Mouse (Mus musculus): ENCODE results near the gene Smarca2. TPM values are rescaled to one million over a fixed set of nuclear protein-coding genes. Genes with fewer than 3 reads are reported as not detected.
"Not testable (repeated sequence)": the region's sequence is repeated elsewhere in the genome, so short reads cannot be mapped to it uniquely, and the experiment has no call there.

Gene Smarca2
- polyA plus RNA-seq, 1 experiment from 2014 or later = 45.5 TPM

DNA sequence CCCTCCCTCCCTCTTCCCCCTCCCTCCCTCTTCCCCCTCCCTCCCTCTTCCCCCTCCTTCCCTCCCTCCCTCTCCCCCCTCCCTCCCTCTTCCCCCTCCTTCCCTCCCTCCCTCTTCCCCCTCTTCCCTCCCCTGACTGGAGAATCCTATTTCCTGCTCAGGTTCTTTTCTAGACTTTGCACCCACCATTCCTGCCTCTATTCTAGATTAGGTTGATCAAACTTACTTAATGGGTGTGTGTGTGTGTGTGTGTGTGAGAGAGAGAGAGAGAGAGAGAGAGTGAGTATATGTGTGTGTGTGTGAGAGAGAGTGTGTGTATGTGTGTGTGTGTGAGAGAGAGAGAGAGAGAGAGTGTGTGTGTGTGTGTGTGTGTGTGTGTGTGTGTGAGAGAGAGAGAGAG lies 66.6 kb downstream of the Smarca2 start:
- H3K27me3 ChIP-seq; H3K9ac ChIP-seq; H3K4me1 ChIP-seq; ATAC-seq (replicated peaks; ENCODE audit: low FRiP score); H3K4me3 ChIP-seq (replicated peaks); H3K4me2 ChIP-seq; H3K9me3 ChIP-seq (replicated peaks); H3K27ac ChIP-seq: not testable (repeated sequence)
- H3K36me3 ChIP-seq = peaks cover 11% of the 10 kb centered on the region

DNA sequence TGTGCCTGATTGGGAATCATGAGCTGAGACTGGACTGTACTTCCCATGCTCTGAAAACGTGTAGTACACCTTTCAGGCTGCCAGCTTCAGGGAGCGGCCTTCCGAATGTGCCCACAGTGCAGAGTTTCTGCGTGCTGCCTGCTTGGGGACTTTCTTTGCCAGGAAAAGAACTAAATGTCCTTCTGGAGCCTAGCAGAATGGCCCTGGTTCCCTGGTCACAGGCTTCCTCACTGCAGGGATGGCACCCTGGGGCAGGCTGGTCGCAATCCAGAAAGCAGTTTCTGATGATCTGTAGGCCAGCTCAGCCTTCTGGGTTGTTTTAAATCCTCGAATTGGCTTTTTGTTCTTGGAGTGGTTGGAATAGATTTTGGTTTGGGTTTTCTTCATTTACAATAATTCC lies 71.1 kb downstream of the Smarca2 start:
- peaks cover 18% of the 10 kb centered on the region for H3K36me3 ChIP-seq
- no peaks in the 10 kb centered on the region for H3K27me3 ChIP-seq
- H3K9ac ChIP-seq = no peak overlapping the region
- H3K9me3 ChIP-seq (replicated peaks) = no peaks in the 10 kb centered on the region
- WGBS = 62% methylated on average over 6 of the region's 6 CpGs
- H3K27ac ChIP-seq = no peak overlapping the region
- H3K4me2 ChIP-seq = no peak overlapping the region
- ATAC-seq (replicated peaks; ENCODE audit: low FRiP score) = no peak
- H3K4me1 ChIP-seq = no peaks in the 10 kb centered on the region
- H3K4me3 ChIP-seq (replicated peaks) = no peak overlapping the region

DNA sequence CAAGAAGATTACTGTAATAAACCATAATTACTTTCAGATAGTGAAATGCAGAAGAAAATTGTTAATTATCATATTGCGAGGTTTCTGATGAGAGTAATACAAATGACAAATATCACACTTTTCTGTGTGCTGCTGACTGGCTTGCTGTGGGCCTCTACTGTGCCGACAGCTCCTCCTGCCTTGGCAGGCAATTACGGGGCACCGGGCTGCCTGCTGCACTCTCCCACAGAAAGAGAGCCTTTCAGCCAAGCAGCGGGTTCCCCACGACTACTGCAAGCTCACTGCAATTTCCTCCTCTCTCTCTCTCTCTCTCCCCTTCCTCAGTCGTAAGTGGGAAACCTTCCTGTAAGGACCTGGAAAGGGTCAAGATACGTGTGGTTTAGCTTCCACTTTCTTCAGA lies 73.7 kb downstream of the Smarca2 start:
- no peaks in the 10 kb centered on the region for H3K27me3 ChIP-seq
- 33% methylated on average over 8 of the region's 8 CpGs for WGBS
- peaks cover 28% of the 10 kb centered on the region for H3K36me3 ChIP-seq
- H3K4me1 ChIP-seq = no peaks in the 10 kb centered on the region
- no peak for ATAC-seq (replicated peaks; ENCODE audit: low FRiP score)
- H3K4me3 ChIP-seq (replicated peaks) = no peak overlapping the region
- H3K27ac ChIP-seq = no peak overlapping the region
- no peaks in the 10 kb centered on the region for H3K9me3 ChIP-seq (replicated peaks)
- no peak overlapping the region for H3K4me2 ChIP-seq
- H3K9ac ChIP-seq = no peak overlapping the region

DNA sequence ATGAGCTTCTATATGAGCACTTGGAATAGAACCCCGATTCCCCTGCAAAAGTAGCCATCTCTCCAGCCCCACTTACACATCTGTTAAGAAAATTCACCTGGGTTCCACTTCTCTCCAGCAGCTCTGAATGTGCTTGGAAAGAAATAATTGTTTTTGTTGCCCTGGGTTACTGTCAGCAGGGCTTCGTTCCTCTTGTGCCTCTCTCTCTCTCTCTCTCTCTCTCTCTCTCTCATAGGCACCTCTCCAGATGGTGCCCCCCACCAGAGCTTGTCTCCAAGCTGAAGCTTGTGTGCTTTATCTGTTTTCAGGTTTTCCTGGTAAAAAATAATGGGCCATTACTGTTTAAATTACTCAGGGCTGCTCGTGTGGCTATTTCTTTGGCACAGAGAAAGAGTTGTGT lies 74.8 kb downstream of the Smarca2 start:
- ATAC-seq (replicated peaks; ENCODE audit: low FRiP score) = no peak
- Histone ChIP-seq H3K9ac (no peak overlapping the region), H3K27me3 (no peaks in the 10 kb centered on the region), H3K9me3 (replicated peaks) (no peaks in the 10 kb centered on the region), H3K27ac (no peak overlapping the region), H3K4me3 (replicated peaks) (no peak overlapping the region), H3K4me2 (no peak overlapping the region), H3K36me3 (peaks cover 29% of the 10 kb centered on the region), H3K4me1 (no peaks in the 10 kb centered on the region)
- WGBS = 58% methylated on average over 3 of the region's 3 CpGs

DNA sequence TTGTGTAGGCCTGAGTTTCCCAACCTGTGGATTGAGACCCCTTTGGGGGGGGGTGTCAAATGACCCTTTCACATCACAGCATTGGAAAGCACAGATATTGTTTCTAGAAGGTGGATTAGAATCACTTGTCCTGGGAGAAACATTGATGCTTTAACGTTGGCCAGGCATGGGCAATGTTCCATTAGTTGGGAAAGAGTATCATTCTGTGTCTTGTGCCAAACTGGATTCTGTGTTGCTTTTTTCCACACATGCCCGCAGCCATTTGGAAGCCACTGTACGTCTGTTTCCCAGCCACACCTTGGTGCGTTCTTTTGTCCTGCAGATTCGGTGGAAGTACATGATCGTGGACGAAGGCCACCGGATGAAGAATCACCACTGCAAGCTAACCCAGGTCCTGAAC lies 76.7 kb downstream of the Smarca2 start:
- WGBS = 97% methylated on average over 8 of the region's 8 CpGs

DNA sequence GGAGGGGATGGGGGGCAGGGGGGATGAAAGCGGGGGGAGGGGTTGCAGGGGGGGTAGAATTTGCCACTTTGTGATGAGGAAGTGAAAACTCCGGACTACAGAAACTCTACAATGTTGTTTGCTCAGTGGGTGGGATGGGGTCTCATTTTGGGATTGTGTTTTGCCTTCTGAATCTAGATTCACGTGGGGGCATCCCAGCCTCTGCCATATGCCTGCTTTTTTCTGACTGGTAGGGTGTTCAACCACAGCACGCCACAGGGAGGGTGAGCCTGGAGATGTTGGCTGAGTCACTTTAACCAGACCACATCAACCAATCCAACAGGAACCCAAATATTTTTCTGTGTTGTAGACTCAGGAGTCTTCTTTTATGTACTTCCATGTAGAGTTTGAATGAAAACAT lies 77.3 kb downstream of the Smarca2 start:
- H3K4me1 ChIP-seq = no peaks in the 10 kb centered on the region
- no peaks in the 10 kb centered on the region for H3K27me3 ChIP-seq
- H3K9ac ChIP-seq = no peak overlapping the region
- no peak overlapping the region for H3K4me3 ChIP-seq (replicated peaks)
- H3K9me3 ChIP-seq (replicated peaks) = no peaks in the 10 kb centered on the region
- no peak overlapping the region for H3K27ac ChIP-seq
- peaks cover 30% of the 10 kb centered on the region for H3K36me3 ChIP-seq
- no peak for ATAC-seq (replicated peaks; ENCODE audit: low FRiP score)
- WGBS = 95% methylated on average over 4 of the region's 4 CpGs
- no peak overlapping the region for H3K4me2 ChIP-seq

More for the DNA sequence above, 76.7 kb downstream of the Smarca2 start:
- no peak overlapping the region for H3K4me3 ChIP-seq (replicated peaks)
- no peaks in the 10 kb centered on the region for H3K4me1 ChIP-seq
- no peak overlapping the region for H3K4me2 ChIP-seq
- ATAC-seq (replicated peaks; ENCODE audit: low FRiP score) = no peak
- H3K9me3 ChIP-seq (replicated peaks) = no peaks in the 10 kb centered on the region
- no peak overlapping the region for H3K9ac ChIP-seq
- H3K27me3 ChIP-seq = no peaks in the 10 kb centered on the region
- H3K36me3 ChIP-seq = peaks cover 32% of the 10 kb centered on the region
- H3K27ac ChIP-seq = no peak overlapping the region

DNA sequence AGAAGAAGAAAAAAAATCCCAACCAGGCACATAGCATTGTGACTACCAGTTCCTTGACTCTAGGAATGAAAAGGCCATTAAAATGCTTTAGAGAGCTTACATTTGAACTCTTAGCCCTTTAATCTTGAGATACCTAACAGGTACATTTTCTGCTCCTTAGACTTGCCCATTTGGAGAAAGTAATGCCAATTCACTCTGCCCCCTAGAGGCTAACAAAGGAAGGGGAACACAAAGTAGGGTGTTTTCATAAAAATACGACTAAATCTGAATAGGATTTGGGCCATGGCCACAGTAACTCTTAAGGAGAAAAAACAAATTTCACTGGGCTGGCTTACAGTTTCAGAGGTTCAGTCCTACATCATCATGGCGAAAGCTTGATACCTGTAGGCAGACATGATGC lies 77.9 kb downstream of the Smarca2 start:
- Histone ChIP-seq H3K4me1 (no peaks in the 10 kb centered on the region), H3K4me3 (replicated peaks) (no peak overlapping the region), H3K36me3 (peaks cover 30% of the 10 kb centered on the region), H3K9ac (no peak overlapping the region), H3K27ac (no peak overlapping the region), H3K9me3 (replicated peaks) (no peaks in the 10 kb centered on the region), H3K4me2 (no peak overlapping the region), H3K27me3 (no peaks in the 10 kb centered on the region)
- 92% methylated on average over 2 of the region's 2 CpGs for WGBS
- no peak for ATAC-seq (replicated peaks; ENCODE audit: low FRiP score)

DNA sequence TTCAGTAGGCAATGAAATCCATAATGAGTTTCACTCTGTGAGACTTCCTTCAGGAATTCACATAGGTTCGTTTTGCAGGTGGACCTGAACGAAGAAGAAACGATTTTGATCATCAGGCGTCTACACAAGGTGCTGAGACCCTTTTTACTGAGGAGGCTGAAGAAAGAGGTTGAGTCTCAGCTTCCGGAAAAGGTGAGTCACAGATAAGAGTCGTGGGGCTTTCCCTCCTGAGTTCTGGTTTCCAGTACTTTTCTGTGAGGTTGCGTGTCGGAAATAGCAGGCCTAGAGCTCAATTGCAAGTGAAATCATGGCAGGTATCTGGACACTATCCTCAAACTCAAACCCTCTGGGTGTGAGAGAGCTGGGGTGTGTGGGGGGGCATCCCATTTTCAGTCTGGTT lies 78.9 kb downstream of the Smarca2 start:
- H3K4me1 ChIP-seq = no peaks in the 10 kb centered on the region
- H3K9ac ChIP-seq = no peak overlapping the region
- H3K27ac ChIP-seq = no peak overlapping the region
- no peak overlapping the region for H3K4me3 ChIP-seq (replicated peaks)
- H3K36me3 ChIP-seq = peaks cover 32% of the 10 kb centered on the region
- H3K27me3 ChIP-seq = no peaks in the 10 kb centered on the region
- WGBS = 97% methylated on average over 8 of the region's 8 CpGs
- ATAC-seq (replicated peaks; ENCODE audit: low FRiP score) = no peak
- H3K9me3 ChIP-seq (replicated peaks) = no peaks in the 10 kb centered on the region
- no peak overlapping the region for H3K4me2 ChIP-seq

DNA sequence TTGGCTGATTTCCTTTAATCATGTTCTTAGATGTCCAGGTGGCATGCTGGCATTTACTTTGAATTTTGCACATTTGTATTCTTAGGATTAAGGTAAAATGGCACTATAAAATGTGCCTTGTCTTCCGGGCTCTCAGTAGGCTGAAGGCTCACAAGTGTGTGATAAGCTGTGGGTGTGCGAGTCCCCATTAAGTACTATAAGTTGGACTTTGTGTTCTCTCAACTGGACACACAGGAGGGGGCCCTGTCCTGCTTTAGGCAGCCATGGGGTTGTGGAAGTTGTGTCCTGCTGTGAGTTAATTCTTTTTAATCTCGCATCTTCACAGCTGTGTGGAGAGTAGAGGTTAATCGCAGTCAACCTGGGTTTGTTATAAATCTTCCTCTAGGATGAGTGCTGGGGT lies 85.7 kb downstream of the Smarca2 start:
- no peak overlapping the region for H3K9ac ChIP-seq
- no peak overlapping the region for H3K4me2 ChIP-seq
- no peak overlapping the region for H3K4me3 ChIP-seq (replicated peaks)
- H3K9me3 ChIP-seq (replicated peaks) = no peaks in the 10 kb centered on the region
- H3K27me3 ChIP-seq = no peaks in the 10 kb centered on the region
- no peak overlapping the region for H3K27ac ChIP-seq
- 71% methylated on average over 4 of the region's 4 CpGs for WGBS
- no peak for ATAC-seq (replicated peaks; ENCODE audit: low FRiP score)
- no peaks in the 10 kb centered on the region for H3K4me1 ChIP-seq
- H3K36me3 ChIP-seq = peaks cover 13% of the 10 kb centered on the region; the same call in 1 of the 2 replicates

DNA sequence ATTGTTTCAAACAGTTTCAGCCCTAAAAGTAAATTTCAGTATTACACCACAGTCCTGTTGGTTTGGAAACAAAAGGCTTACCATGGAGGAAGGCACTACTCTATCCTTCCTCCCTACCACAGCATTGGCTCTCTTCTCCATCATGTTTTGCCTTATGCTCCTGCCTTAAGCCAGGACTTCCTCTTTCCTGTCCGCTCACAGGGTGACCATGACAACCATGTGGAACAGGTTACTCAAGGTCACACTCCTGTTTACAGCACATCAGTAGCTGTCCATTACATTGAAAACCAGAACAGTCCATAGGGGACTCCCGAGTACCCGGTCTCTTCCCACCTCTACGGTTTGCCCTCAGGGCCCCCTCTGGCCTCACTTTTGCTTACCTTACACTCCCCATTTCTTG lies 92.3 kb downstream of the Smarca2 start:
- H3K9me3 ChIP-seq (replicated peaks) = no peaks in the 10 kb centered on the region
- H3K4me1 ChIP-seq = no peaks in the 10 kb centered on the region
- no peak for ATAC-seq (replicated peaks; ENCODE audit: low FRiP score)
- H3K27me3 ChIP-seq = no peaks in the 10 kb centered on the region
- H3K9ac ChIP-seq = no peak overlapping the region
- no peak overlapping the region for H3K27ac ChIP-seq
- 60% methylated on average over 4 of the region's 4 CpGs for WGBS
- peaks cover 39% of the 10 kb centered on the region for H3K36me3 ChIP-seq
- H3K4me2 ChIP-seq = no peak overlapping the region
- no peak overlapping the region for H3K4me3 ChIP-seq (replicated peaks)

DNA sequence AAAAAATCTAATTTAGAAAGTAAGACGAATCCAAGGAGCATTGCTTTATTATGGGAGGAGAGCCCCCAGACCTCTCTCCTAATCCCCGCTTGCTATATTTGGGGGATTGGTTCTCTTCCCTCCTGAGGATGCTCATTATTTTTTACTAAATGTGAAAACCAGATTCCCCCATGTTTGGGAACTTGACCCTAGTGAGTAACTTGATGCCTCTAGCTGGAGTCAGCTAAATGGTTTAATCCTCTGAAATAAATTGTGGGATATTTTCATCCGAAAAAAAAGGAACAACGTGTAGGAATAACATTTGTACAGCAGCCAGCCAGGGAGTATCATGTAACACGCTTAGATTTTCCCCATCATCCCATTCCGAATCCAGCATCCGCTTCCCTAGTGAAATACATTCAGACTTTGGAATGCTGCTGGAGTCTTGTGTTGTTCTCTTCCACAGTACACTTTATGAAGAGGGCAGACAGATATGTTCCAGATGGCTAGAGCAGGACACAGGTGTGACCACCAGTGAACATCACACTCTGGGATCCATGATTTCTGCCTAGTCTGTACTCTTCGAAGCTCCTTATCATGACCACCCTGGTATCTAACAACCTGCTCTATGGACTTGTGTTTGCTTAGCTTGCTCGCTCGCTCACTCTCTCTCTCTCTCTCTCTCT lies 99.8 kb downstream of the Smarca2 start:
- H3K4me3 ChIP-seq (replicated peaks) = no peak overlapping the region
- H3K9me3 ChIP-seq (replicated peaks) = no peaks in the 10 kb centered on the region
- H3K36me3 ChIP-seq = peaks cover 10% of the 10 kb centered on the region; the same call in 1 of the 2 replicates
- H3K9ac ChIP-seq = no peak overlapping the region
- no peak overlapping the region for H3K4me2 ChIP-seq
- 51% methylated on average over 10 of the region's 10 CpGs for WGBS
- no peak overlapping the region for H3K27ac ChIP-seq
- no peaks in the 10 kb centered on the region for H3K27me3 ChIP-seq
- H3K4me1 ChIP-seq = peaks cover 11% of the 10 kb centered on the region; the same call in 1 of the 2 replicates
- ATAC-seq (replicated peaks; ENCODE audit: low FRiP score) = no peak

DNA sequence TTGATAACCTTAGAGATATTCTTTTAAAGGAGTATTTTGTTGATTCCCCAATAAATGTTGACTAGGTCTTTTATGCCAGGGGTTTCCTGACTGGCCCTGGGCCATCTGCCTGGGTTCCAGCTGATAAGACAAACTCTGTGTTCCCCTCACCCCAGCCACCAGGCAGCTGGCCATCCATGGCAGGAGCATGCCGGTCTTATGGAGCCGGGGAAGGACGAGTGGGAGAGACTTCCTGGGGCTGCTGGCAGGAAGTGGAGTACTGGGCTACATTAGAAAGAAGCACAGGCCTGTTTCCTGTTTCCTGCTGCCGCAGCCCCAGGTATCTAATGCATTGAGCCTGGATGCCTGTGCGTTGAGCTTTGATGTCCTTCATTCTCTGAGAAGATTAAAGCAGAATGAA lies 102.1 kb downstream of the Smarca2 start:
- Histone ChIP-seq H3K27ac (0 out of 2 replicates have a peak overlapping the region, but pooled peaks have one; percentile 18), H3K36me3 (no peaks in the 10 kb centered on the region), H3K4me2 (no peak overlapping the region), H3K9ac (no peak overlapping the region), H3K27me3 (no peaks in the 10 kb centered on the region), H3K4me1 (peaks cover 11% of the 10 kb centered on the region; the same call in 1 of the 2 replicates), H3K4me3 (replicated peaks) (no peak overlapping the region), H3K9me3 (replicated peaks) (no peaks in the 10 kb centered on the region)
- no peak for ATAC-seq (replicated peaks; ENCODE audit: low FRiP score)
- WGBS = 40% methylated on average over 5 of the region's 5 CpGs

DNA sequence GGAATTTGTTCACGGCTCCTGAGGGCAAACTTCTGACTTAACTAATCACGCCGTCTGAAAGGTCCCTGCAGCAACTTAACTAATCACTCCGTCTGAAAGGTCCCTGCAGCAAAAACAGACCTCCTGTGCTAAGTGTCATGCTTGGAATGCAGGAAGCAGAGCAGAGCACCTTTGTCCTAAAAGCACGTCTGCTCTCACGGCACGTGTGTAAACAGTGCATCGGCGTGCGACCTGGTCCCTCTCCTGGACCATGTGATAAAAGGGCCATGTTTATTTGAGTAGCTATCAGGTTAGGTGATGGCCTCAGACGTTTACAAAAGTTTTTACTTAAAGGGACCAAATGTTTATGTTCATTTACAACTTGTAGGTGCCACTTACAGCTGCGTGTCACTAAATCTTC lies 104.2 kb downstream of the Smarca2 start:
- 26% methylated on average over 12 of the region's 12 CpGs for WGBS
- ATAC-seq (replicated peaks; ENCODE audit: low FRiP score) = no peak
- no peak overlapping the region for H3K27ac ChIP-seq

More for the DNA sequence above, 104.2 kb downstream of the Smarca2 start:
- H3K27me3 ChIP-seq = no peaks in the 10 kb centered on the region
- no peak overlapping the region for H3K9ac ChIP-seq
- no peak overlapping the region for H3K4me2 ChIP-seq
- H3K9me3 ChIP-seq (replicated peaks) = no peaks in the 10 kb centered on the region
- no peak overlapping the region for H3K4me3 ChIP-seq (replicated peaks)
- H3K36me3 ChIP-seq = no peaks in the 10 kb centered on the region
- peaks cover 11% of the 10 kb centered on the region; the same call in 1 of the 2 replicates for H3K4me1 ChIP-seq

Data from kidney, embryonic 15.5 days (tissue).